ENCODE assay signal across 8 mouse cellular contexts in the genomic region with DNA sequence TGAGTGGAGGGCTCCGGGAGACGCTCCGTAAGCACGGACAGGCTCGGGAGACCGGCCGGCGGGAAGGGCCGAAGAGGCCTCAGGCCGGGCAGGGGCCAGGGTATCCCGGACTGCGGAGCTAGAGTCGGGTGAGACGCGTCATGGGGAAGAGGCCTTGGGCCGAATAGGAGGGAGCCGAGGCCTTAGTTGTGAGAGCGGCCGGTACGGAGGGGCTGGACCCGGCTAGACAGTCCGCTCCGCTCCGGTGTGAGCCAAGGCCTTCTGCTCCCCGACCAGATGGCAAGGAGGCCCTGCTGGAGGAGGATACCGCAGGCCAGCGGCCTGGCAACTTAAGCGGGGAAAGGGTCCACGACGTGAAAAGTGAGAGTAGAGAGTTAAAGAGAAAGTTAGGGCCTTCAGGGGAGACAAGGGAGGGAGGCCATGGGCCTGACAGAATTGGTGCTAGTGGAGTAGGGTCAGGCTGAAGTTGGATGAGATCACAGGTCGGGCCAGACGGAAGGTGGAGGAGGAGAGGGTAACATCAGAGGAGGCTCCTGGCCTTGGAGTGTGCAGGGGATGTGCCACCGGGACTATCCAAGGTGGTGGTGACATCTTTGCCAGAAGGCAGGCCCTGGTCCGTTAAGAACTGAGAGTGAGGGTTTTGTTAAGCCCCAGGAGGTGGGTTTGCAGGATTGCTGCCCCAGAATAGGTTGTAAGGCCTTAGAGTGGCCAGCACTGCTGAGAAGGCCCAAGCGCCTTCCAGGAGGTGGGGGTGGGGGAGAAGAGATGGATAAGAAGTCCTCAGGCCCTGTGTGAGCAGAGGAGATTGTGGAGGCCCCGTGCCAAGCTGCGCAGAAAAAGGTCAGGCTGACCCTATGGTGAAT. TPM values are rescaled to one million over a fixed set of nuclear protein-coding genes. Genes with fewer than 3 reads are reported as not detected.
DNase-seq lines count a peak whose midpoint lies in the region; ATAC-seq and TF ChIP-seq lines count a peak whose summit lies in the region.

No protein-coding gene starts in this region.

- peak overlapping the region; percentile 93 for H3K4me3 ChIP-seq in cerebellum, adult 2 months (replicated peaks; ENCODE audit: insufficient read depth, low read depth, low read length)
- peak overlapping the region; percentile 96 for H3K4me3 ChIP-seq in forebrain, embryonic 15.5 days
- peak overlapping the region; percentile 100 for H3K4me3 ChIP-seq in hindbrain, embryonic 13.5 days
- H3K4me3 ChIP-seq in limb, embryonic 13.5 days: peak overlapping the region; percentile 99
- H3K4me3 ChIP-seq in midbrain, embryonic 11.5 days (ENCODE audit: low read depth, low read length): peak overlapping the region; percentile 97
- H3K4me3 ChIP-seq in testis, adult 2 months (ENCODE audit: control insufficient read depth, low read depth, low read length): peak overlapping the region; percentile 96

- peak overlapping the region; percentile 93 for H3K27ac ChIP-seq in cerebellum, adult 2 months (ENCODE audit: insufficient read depth, low read length)
- peak overlapping the region; percentile 96 for H3K27ac ChIP-seq in forebrain, embryonic 15.5 days (replicated peaks)
- H3K27ac ChIP-seq in hindbrain, embryonic 13.5 days: peak overlapping the region; percentile 96
- peak overlapping the region; percentile 98 for H3K27ac ChIP-seq in limb, embryonic 13.5 days
- H3K27ac ChIP-seq in midbrain, embryonic 11.5 days (ENCODE audit: low read depth, low read length): peak overlapping the region; percentile 95
- H3K27ac ChIP-seq in testis, adult 2 months (ENCODE audit: control insufficient read depth, insufficient read depth, low read depth, low read length): peak overlapping the region; percentile 97

- DNase-seq in right cerebral cortex, adult 18-20 months: peak; percentile 28
- DNase-seq in right cerebral cortex, postnatal 25 days: no peak
- DNase-seq in cerebellum, adult 2 months: peak; percentile 53 to 70
- DNase-seq in midbrain, embryonic 11.5 days (ENCODE audit: low spot score, missing footprints): peak; percentile 94

- H3K4me2 ChIP-seq in forebrain, embryonic 15.5 days (replicated peaks): peak overlapping the region; percentile 74
- peak overlapping the region; percentile 94 for H3K4me2 ChIP-seq in hindbrain, embryonic 13.5 days
- H3K4me2 ChIP-seq in limb, embryonic 13.5 days (replicated peaks): peak overlapping the region; percentile 91
- peak overlapping the region; percentile 68 for H3K4me2 ChIP-seq in midbrain, embryonic 11.5 days

- TF ChIP-seq POLR2A in cerebellum, adult 2 months (IDR thresholded peaks at IDR 0.05; ENCODE audit: borderline replicate concordance, insufficient read depth, low read length): no peak
- TF ChIP-seq POLR2A in testis, adult 2 months (IDR thresholded peaks at IDR 0.05; ENCODE audit: control insufficient read depth, low read depth, low read length): peak; percentile 26; the same call in 1 of the 2 replicates

- H3K36me3 ChIP-seq in forebrain, embryonic 15.5 days: peaks cover 20% of the 10 kb centered on the region
- peaks cover 21% of the 10 kb centered on the region for H3K36me3 ChIP-seq in hindbrain, embryonic 13.5 days
- H3K36me3 ChIP-seq in limb, embryonic 13.5 days: peaks cover 24% of the 10 kb centered on the region
- H3K36me3 ChIP-seq in midbrain, embryonic 11.5 days (ENCODE audit: control insufficient read depth, insufficient read depth, low read length): peaks cover 10% of the 10 kb centered on the region
- peaks cover 1% of the 10 kb centered on the region; the same call in 1 of the 2 replicates for H3K36me3 ChIP-seq in testis, adult 2 months (ENCODE audit: control insufficient read depth, insufficient read depth, low read length)

- H3K9ac ChIP-seq in forebrain, embryonic 15.5 days (replicated peaks): peak overlapping the region; percentile 98
- peak overlapping the region; percentile 99 for H3K9ac ChIP-seq in hindbrain, embryonic 13.5 days
- peak overlapping the region; percentile 100 for H3K9ac ChIP-seq in limb, embryonic 13.5 days
- peak overlapping the region; percentile 98 for H3K9ac ChIP-seq in midbrain, embryonic 11.5 days (ENCODE audit: low read length)

- no peaks in the 10 kb centered on the region for H3K27me3 ChIP-seq in cerebellum, adult 2 months (ENCODE audit: control insufficient read depth, insufficient read depth, low read length)
- H3K27me3 ChIP-seq in forebrain, embryonic 15.5 days: no peaks in the 10 kb centered on the region
- H3K27me3 ChIP-seq in hindbrain, embryonic 13.5 days: no peaks in the 10 kb centered on the region
- H3K27me3 ChIP-seq in limb, embryonic 13.5 days: no peaks in the 10 kb centered on the region
- H3K27me3 ChIP-seq in midbrain, embryonic 11.5 days (ENCODE audit: control insufficient read depth, insufficient read depth, low read length): no peaks in the 10 kb centered on the region
- no peaks in the 10 kb centered on the region for H3K27me3 ChIP-seq in testis, adult 2 months (ENCODE audit: control insufficient read depth, insufficient read depth, low read length)

- under 1% methylated on average over 37 of the region's 37 CpGs for WGBS in cerebellum, adult 2 months
- WGBS in forebrain, embryonic 15.5 days: 2% methylated on average over 37 of the region's 37 CpGs
- WGBS in hindbrain, embryonic 13.5 days: 4% methylated on average over 37 of the region's 37 CpGs
- WGBS in limb, embryonic 13.5 days: 3% methylated on average over 37 of the region's 37 CpGs
- 3% methylated on average over 37 of the region's 37 CpGs for WGBS in midbrain, embryonic 11.5 days

- H3K4me1 ChIP-seq in cerebellum, adult 2 months (ENCODE audit: control insufficient read depth, insufficient read depth, low read length): peaks cover 9% of the 10 kb centered on the region; the same call in 1 of the 2 replicates
- peaks cover 35% of the 10 kb centered on the region for H3K4me1 ChIP-seq in forebrain, embryonic 15.5 days
- peaks cover 39% of the 10 kb centered on the region for H3K4me1 ChIP-seq in hindbrain, embryonic 13.5 days (replicated peaks)
- H3K4me1 ChIP-seq in limb, embryonic 13.5 days: peaks cover 27% of the 10 kb centered on the region
- peaks cover 21% of the 10 kb centered on the region for H3K4me1 ChIP-seq in midbrain, embryonic 11.5 days (ENCODE audit: control insufficient read depth, insufficient read depth, low read length)
- peaks cover 7% of the 10 kb centered on the region for H3K4me1 ChIP-seq in testis, adult 2 months (ENCODE audit: control insufficient read depth, insufficient read depth, low read length)

- H3K9me3 ChIP-seq in forebrain, embryonic 15.5 days: no peaks in the 10 kb centered on the region
- no peaks in the 10 kb centered on the region for H3K9me3 ChIP-seq in hindbrain, embryonic 13.5 days
- no peaks in the 10 kb centered on the region for H3K9me3 ChIP-seq in limb, embryonic 13.5 days
- no peaks in the 10 kb centered on the region for H3K9me3 ChIP-seq in midbrain, embryonic 11.5 days (ENCODE audit: control insufficient read depth, low read length)

- TF ChIP-seq CTCF in cerebellum, adult 2 months (IDR thresholded peaks at IDR 0.05; ENCODE audit: borderline replicate concordance, insufficient read depth, low read depth, low read length): no peak
- TF ChIP-seq CTCF in testis, adult 2 months (IDR thresholded peaks at IDR 0.05; ENCODE audit: control insufficient read depth, insufficient read depth, insufficient replicate concordance, low read depth, low read length): no peak

- peak; percentile 3; the same call in 1 of the 2 replicates for ATAC-seq in forebrain, embryonic 15.5 days (replicated peaks)
- ATAC-seq in hindbrain, embryonic 13.5 days (ENCODE audit: low FRiP score): peak; percentile 12
- ATAC-seq in limb, embryonic 13.5 days (ENCODE audit: low FRiP score, low read depth): peak; percentile 1; the same call in 1 of the 2 replicates
- ATAC-seq in midbrain, embryonic 11.5 days (ENCODE audit: low FRiP score): peak; percentile 26

RNA-seq across cellular contexts. Expression of gene Lrrc41, which starts 1.5 kb away (rescaled TPM):
- polyA plus RNA-seq in cerebellum, adult 2 months (2012; rRNA removed): 34.6 and 36.6 TPM in 2 replicates
- 64.5 and 66.3 TPM in 2 replicates for polyA plus RNA-seq in forebrain, embryonic 15.5 days (2015; fragmentation: Nextera tagmentation; extraction: Ambion mirVana)
- 66.4 and 68.5 TPM in 2 replicates for polyA plus RNA-seq in hindbrain, embryonic 13.5 days (2015; fragmentation: Nextera tagmentation; extraction: Ambion mirVana)
- 83.1 and 86.8 TPM in 2 replicates for polyA plus RNA-seq in limb, embryonic 13.5 days (2015; fragmentation: Nextera tagmentation; extraction: Ambion mirVana)
- 64.1 and 67.5 TPM in 2 replicates for polyA plus RNA-seq in midbrain, embryonic 11.5 days (2014; fragmentation: Nextera tagmentation; extraction: Ambion mirVana)
- polyA plus RNA-seq in testis, adult 2 months (2012; rRNA removed): 122 and 128 TPM in 2 replicates

RNA-seq across cellular contexts. Expression of gene Uqcrh, which starts 1.7 kb away (rescaled TPM):
- polyA plus RNA-seq in cerebellum, adult 2 months (2012; rRNA removed): 830 and 872 TPM in 2 replicates
- 423 and 473 TPM in 2 replicates for polyA plus RNA-seq in forebrain, embryonic 15.5 days (2015; fragmentation: Nextera tagmentation; extraction: Ambion mirVana)
- polyA plus RNA-seq in hindbrain, embryonic 13.5 days (2015; fragmentation: Nextera tagmentation; extraction: Ambion mirVana): 441 and 446 TPM in 2 replicates
- polyA plus RNA-seq in limb, embryonic 13.5 days (2015; fragmentation: Nextera tagmentation; extraction: Ambion mirVana): 456 and 481 TPM in 2 replicates
- 398 and 455 TPM in 2 replicates for polyA plus RNA-seq in midbrain, embryonic 11.5 days (2014; fragmentation: Nextera tagmentation; extraction: Ambion mirVana)
- polyA plus RNA-seq in testis, adult 2 months (2012; rRNA removed): 108 and 112 TPM in 2 replicates

RNA-seq across cellular contexts. Expression of gene Nsun4, which starts 22.9 kb away (rescaled TPM):
- polyA plus RNA-seq in cerebellum, adult 2 months (2012; rRNA removed): 9.9 and 10.5 TPM in 2 replicates
- 13.3 and 15.0 TPM in 2 replicates for polyA plus RNA-seq in forebrain, embryonic 15.5 days (2015; fragmentation: Nextera tagmentation; extraction: Ambion mirVana)
- polyA plus RNA-seq in hindbrain, embryonic 13.5 days (2015; fragmentation: Nextera tagmentation; extraction: Ambion mirVana): 13.8 and 15.7 TPM in 2 replicates
- polyA plus RNA-seq in limb, embryonic 13.5 days (2015; fragmentation: Nextera tagmentation; extraction: Ambion mirVana): 19.8 and 20.0 TPM in 2 replicates
- polyA plus RNA-seq in midbrain, embryonic 11.5 days (2014; fragmentation: Nextera tagmentation; extraction: Ambion mirVana): 22.2 and 24.7 TPM in 2 replicates
- polyA plus RNA-seq in testis, adult 2 months (2012; rRNA removed): 193 and 263 TPM in 2 replicates

RNA-seq across cellular contexts. Expression of gene Rad54l, which starts 46.9 kb away (rescaled TPM):
- polyA plus RNA-seq in cerebellum, adult 2 months (2012; rRNA removed): 2.6 and 3.2 TPM in 2 replicates
- 21.2 and 23.0 TPM in 2 replicates for polyA plus RNA-seq in forebrain, embryonic 15.5 days (2015; fragmentation: Nextera tagmentation; extraction: Ambion mirVana)
- polyA plus RNA-seq in hindbrain, embryonic 13.5 days (2015; fragmentation: Nextera tagmentation; extraction: Ambion mirVana): 11.4 and 12.1 TPM in 2 replicates
- polyA plus RNA-seq in limb, embryonic 13.5 days (2015; fragmentation: Nextera tagmentation; extraction: Ambion mirVana): 38.0 TPM in 2 replicates
- polyA plus RNA-seq in midbrain, embryonic 11.5 days (2014; fragmentation: Nextera tagmentation; extraction: Ambion mirVana): 55.8 and 61.0 TPM in 2 replicates
- polyA plus RNA-seq in testis, adult 2 months (2012; rRNA removed): 5.3 and 6.0 TPM in 2 replicates

RNA-seq across cellular contexts. Expression of gene Pomgnt1, which starts 47.0 kb away (rescaled TPM):
- polyA plus RNA-seq in cerebellum, adult 2 months (2012; rRNA removed): 71.7 and 76.4 TPM in 2 replicates
- 63.5 and 66.1 TPM in 2 replicates for polyA plus RNA-seq in forebrain, embryonic 15.5 days (2015; fragmentation: Nextera tagmentation; extraction: Ambion mirVana)
- 62.6 and 63.7 TPM in 2 replicates for polyA plus RNA-seq in hindbrain, embryonic 13.5 days (2015; fragmentation: Nextera tagmentation; extraction: Ambion mirVana)
- 63.4 and 69.0 TPM in 2 replicates for polyA plus RNA-seq in limb, embryonic 13.5 days (2015; fragmentation: Nextera tagmentation; extraction: Ambion mirVana)
- 46.6 and 48.4 TPM in 2 replicates for polyA plus RNA-seq in midbrain, embryonic 11.5 days (2014; fragmentation: Nextera tagmentation; extraction: Ambion mirVana)
- 111 and 113 TPM in 2 replicates for polyA plus RNA-seq in testis, adult 2 months (2012; rRNA removed)
